Mouse (Mus musculus): Measurements from ENCODE around the gene Kcnd2. TPM values are rescaled to one million over a fixed set of nuclear protein-coding genes. Genes with fewer than 3 reads are reported as not detected.

The Kcnd2 gene
- polyA plus RNA-seq, 1 experiment from 2014 or later, result 0.57 TPM

DNA sequence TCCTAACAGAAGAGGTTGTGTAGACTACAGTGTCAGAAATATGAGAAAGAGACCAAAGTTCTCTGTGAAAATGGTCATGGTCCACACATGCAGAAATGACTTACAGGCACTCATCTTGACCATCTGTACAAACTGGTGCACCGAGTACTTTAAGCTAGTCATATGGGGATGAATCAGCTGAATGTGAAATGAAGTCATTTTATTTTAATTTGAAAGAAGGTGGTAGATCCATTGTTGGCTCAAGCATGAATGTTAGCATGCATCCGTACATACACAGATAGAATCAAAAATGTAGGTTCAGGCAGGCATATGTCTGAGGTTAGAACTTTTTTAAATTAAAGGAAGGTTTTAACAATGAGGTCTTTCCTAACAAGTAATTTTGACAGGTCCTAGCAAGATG is 273.2 kb downstream of the Kcnd2 start:
- H3K9ac ChIP-seq (ENCODE audit: low read length), result no peak overlapping the region
- H3K4me1 ChIP-seq (ENCODE audit: control insufficient read depth, insufficient read depth, low read length), result no peaks in the 10 kb centered on the region
- 85% methylated on average over 2 of the region's 2 CpGs for WGBS

DNA sequence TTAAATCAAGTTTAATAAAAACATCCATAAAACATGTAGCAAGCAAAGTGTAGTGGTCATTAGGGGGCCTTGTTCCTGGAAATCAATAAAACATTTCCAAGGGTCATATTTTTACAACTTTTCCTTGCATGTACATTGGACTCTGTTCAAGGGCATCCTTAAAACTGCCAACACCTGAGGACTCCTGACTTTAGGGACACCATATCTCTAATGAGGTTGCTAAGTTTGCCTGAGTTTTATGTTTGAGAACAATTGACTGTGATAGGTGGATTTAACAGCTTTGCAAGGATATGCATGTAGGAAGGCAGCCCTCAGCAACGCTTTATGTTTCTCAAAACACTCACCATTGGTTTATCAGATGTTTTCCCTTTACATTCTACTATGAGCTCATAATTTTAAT is 287.6 kb downstream of the Kcnd2 start:
- H3K4me3 ChIP-seq (replicated peaks; ENCODE audit: low read length), result no peak overlapping the region
- H3K27ac ChIP-seq (ENCODE audit: low read length), result no peak overlapping the region
- H3K9ac ChIP-seq (ENCODE audit: low read length), result no peak overlapping the region
- no peaks in the 10 kb centered on the region for H3K9me3 ChIP-seq (replicated peaks; ENCODE audit: control insufficient read depth, low read length)
- no peak overlapping the region for H3K4me2 ChIP-seq (ENCODE audit: low read depth, low read length)
- H3K36me3 ChIP-seq (ENCODE audit: control insufficient read depth, insufficient read depth, low read length), result no peaks in the 10 kb centered on the region
- no peaks in the 10 kb centered on the region for H3K27me3 ChIP-seq (ENCODE audit: control insufficient read depth, insufficient read depth, low read length)
- 81% methylated on average over 1 of the region's 1 CpGs for WGBS
- no peak for ATAC-seq (ENCODE audit: insufficient read depth, low FRiP score)
- H3K4me1 ChIP-seq (ENCODE audit: control insufficient read depth, insufficient read depth, low read length), result no peaks in the 10 kb centered on the region

More for the DNA sequence above, 273.2 kb downstream of the Kcnd2 start:
- no peak for ATAC-seq (ENCODE audit: insufficient read depth, low FRiP score)
- no peaks in the 10 kb centered on the region for H3K36me3 ChIP-seq (ENCODE audit: control insufficient read depth, insufficient read depth, low read length)
- H3K4me3 ChIP-seq (replicated peaks; ENCODE audit: low read length), result no peak overlapping the region
- no peak overlapping the region for H3K27ac ChIP-seq (ENCODE audit: low read length)
- no peaks in the 10 kb centered on the region for H3K9me3 ChIP-seq (replicated peaks; ENCODE audit: control insufficient read depth, low read length)
- no peak overlapping the region for H3K4me2 ChIP-seq (ENCODE audit: low read depth, low read length)
- no peaks in the 10 kb centered on the region for H3K27me3 ChIP-seq (ENCODE audit: control insufficient read depth, insufficient read depth, low read length)

- Histone ChIP-seq H3K4me3 (replicated peaks; ENCODE audit: low read length) (no peak overlapping the region), H3K9me3 (replicated peaks; ENCODE audit: control insufficient read depth, low read length) (no peaks in the 10 kb centered on the region), H3K9ac (ENCODE audit: low read length) (no peak overlapping the region), H3K27me3 (ENCODE audit: control insufficient read depth, insufficient read depth, low read length) (no peaks in the 10 kb centered on the region), H3K27ac (ENCODE audit: low read length) (no peak overlapping the region), H3K36me3 (ENCODE audit: control insufficient read depth, insufficient read depth, low read length) (no peaks in the 10 kb centered on the region), H3K4me2 (ENCODE audit: low read depth, low read length) (no peak overlapping the region), H3K4me1 (ENCODE audit: control insufficient read depth, insufficient read depth, low read length) (no peaks in the 10 kb centered on the region)
- no peak for ATAC-seq (ENCODE audit: insufficient read depth, low FRiP score)
- 63% methylated on average over 3 of the region's 3 CpGs for WGBS
Measured at GRCm38 (mm10) chr6:21510621-21511239, 295.4 kb downstream of the Kcnd2 start.

DNA sequence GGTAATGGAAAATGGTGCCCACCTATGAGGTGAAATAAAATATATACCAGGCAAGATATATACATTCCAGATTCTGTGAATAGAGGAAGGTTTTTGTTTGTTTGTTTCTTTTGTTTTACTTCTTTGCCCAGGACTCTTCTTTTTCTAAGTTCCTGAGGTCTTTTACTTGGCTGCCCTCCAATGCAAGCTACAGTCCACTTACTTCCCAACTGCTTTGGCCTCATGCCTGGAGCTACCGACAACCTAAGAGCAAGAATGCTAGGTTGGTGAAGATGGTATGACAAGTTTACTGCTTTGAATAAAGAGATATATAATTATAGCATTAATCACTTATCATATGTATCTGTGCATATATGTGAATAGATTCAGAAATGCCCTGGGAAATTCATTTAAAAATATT is 305.0 kb downstream of the Kcnd2 start:
- H3K9me3 ChIP-seq (replicated peaks; ENCODE audit: control insufficient read depth, low read length), result no peaks in the 10 kb centered on the region
- H3K9ac ChIP-seq (ENCODE audit: low read length), result no peak overlapping the region
- no peak overlapping the region for H3K4me2 ChIP-seq (ENCODE audit: low read depth, low read length)
- 42% methylated on average over 1 of the region's 1 CpGs for WGBS
- H3K36me3 ChIP-seq (ENCODE audit: control insufficient read depth, insufficient read depth, low read length), result no peaks in the 10 kb centered on the region
- no peak overlapping the region for H3K4me3 ChIP-seq (replicated peaks; ENCODE audit: low read length)
- H3K27ac ChIP-seq (ENCODE audit: low read length), result no peak overlapping the region
- ATAC-seq (ENCODE audit: insufficient read depth, low FRiP score), result no peak
- H3K4me1 ChIP-seq (ENCODE audit: control insufficient read depth, insufficient read depth, low read length), result no peaks in the 10 kb centered on the region
- H3K27me3 ChIP-seq (ENCODE audit: control insufficient read depth, insufficient read depth, low read length), result no peaks in the 10 kb centered on the region

DNA sequence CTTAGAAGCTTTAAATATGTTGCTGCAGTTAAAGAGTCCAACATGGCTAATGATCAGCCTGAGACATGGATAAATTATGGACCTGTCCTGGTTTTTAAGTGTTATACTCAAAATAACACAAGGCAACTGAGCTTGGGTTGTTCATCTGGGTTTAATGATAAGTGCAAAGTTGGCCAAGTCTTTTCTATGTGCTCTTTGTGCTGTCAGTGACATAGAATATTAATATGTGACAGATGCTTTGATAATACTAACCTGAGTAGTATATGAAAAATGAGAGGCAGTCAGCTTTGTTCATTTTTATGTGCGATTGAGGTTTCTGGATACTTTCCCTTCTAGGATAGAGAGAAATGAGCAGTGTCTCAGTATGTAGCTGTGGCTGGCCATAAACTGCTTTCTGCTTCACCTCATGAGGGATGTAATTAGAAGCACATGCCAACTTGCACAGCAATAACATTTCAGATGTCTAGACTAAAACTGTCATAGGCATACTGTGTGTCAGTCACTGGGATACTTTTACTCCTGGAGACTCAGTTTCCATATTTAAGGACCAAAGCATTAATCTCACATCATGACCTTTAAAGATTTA is 312.3 kb downstream of the Kcnd2 start:
- Histone ChIP-seq H3K4me1 (ENCODE audit: control insufficient read depth, insufficient read depth, low read length) (no peaks in the 10 kb centered on the region), H3K9ac (ENCODE audit: low read length) (no peak overlapping the region), H3K4me2 (ENCODE audit: low read depth, low read length) (no peak overlapping the region), H3K27ac (ENCODE audit: low read length) (no peak overlapping the region), H3K4me3 (replicated peaks; ENCODE audit: low read length) (no peak overlapping the region), H3K9me3 (replicated peaks; ENCODE audit: control insufficient read depth, low read length) (no peaks in the 10 kb centered on the region), H3K27me3 (ENCODE audit: control insufficient read depth, insufficient read depth, low read length) (no peaks in the 10 kb centered on the region), H3K36me3 (ENCODE audit: control insufficient read depth, insufficient read depth, low read length) (no peaks in the 10 kb centered on the region)
- WGBS, result 76% methylated on average over 1 of the region's 1 CpGs
- no peak for ATAC-seq (ENCODE audit: insufficient read depth, low FRiP score)

- no peak for ATAC-seq (ENCODE audit: insufficient read depth, low FRiP score)
- no peak overlapping the region for H3K27ac ChIP-seq (ENCODE audit: low read length)
- no peaks in the 10 kb centered on the region for H3K36me3 ChIP-seq (ENCODE audit: control insufficient read depth, insufficient read depth, low read length)
- H3K9ac ChIP-seq (ENCODE audit: low read length), result no peak overlapping the region
- H3K4me3 ChIP-seq (replicated peaks; ENCODE audit: low read length), result no peak overlapping the region
- no peak overlapping the region for H3K4me2 ChIP-seq (ENCODE audit: low read depth, low read length)
- H3K27me3 ChIP-seq (ENCODE audit: control insufficient read depth, insufficient read depth, low read length), result no peaks in the 10 kb centered on the region
- WGBS, result 61% methylated on average over 2 of the region's 2 CpGs
- no peaks in the 10 kb centered on the region for H3K4me1 ChIP-seq (ENCODE audit: control insufficient read depth, insufficient read depth, low read length)
- no peaks in the 10 kb centered on the region for H3K9me3 ChIP-seq (replicated peaks; ENCODE audit: control insufficient read depth, low read length)
Measured at GRCm38 (mm10) chr6:21534009-21534408, 318.7 kb downstream of the Kcnd2 start.

GRCm38 (mm10) chr6:21534820-21535219 is 319.5 kb downstream of the Kcnd2 start:
- 31% methylated on average over 1 of the region's 1 CpGs for WGBS
- Histone ChIP-seq H3K9me3 (replicated peaks; ENCODE audit: control insufficient read depth, low read length) (no peaks in the 10 kb centered on the region), H3K27me3 (ENCODE audit: control insufficient read depth, insufficient read depth, low read length) (no peaks in the 10 kb centered on the region), H3K4me2 (ENCODE audit: low read depth, low read length) (no peak overlapping the region), H3K36me3 (ENCODE audit: control insufficient read depth, insufficient read depth, low read length) (no peaks in the 10 kb centered on the region), H3K9ac (ENCODE audit: low read length) (no peak overlapping the region), H3K4me3 (replicated peaks; ENCODE audit: low read length) (no peak overlapping the region), H3K4me1 (ENCODE audit: control insufficient read depth, insufficient read depth, low read length) (no peaks in the 10 kb centered on the region), H3K27ac (ENCODE audit: low read length) (no peak overlapping the region)
- no peak for ATAC-seq (ENCODE audit: insufficient read depth, low FRiP score)

DNA sequence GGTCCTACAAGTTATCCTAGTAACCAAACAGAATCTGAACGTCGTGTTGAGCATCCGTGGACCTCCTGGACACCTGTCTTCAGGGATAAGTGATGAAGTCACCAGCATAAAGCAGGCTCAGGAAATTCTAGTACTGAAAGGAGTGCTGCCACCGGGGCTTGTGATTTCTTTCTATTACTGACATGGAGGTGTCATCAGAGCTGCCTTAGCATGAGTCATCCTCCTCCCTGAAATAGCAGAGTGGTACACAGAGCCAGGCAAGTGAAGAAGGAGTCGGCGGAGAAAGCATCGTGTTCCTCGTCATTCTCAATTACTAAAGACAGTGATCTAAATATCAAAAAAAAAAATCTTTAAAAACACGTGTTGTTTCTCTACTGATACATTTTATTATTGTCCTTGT is 336.2 kb downstream of the Kcnd2 start:
- Histone ChIP-seq H3K4me3 (replicated peaks; ENCODE audit: low read length) (no peak overlapping the region), H3K9ac (ENCODE audit: low read length) (no peak overlapping the region), H3K9me3 (replicated peaks; ENCODE audit: control insufficient read depth, low read length) (no peaks in the 10 kb centered on the region), H3K4me2 (ENCODE audit: low read depth, low read length) (no peak overlapping the region), H3K4me1 (ENCODE audit: control insufficient read depth, insufficient read depth, low read length) (no peaks in the 10 kb centered on the region), H3K36me3 (ENCODE audit: control insufficient read depth, insufficient read depth, low read length) (no peaks in the 10 kb centered on the region), H3K27ac (ENCODE audit: low read length) (no peak overlapping the region), H3K27me3 (ENCODE audit: control insufficient read depth, insufficient read depth, low read length) (no peaks in the 10 kb centered on the region)
- 82% methylated on average over 9 of the region's 9 CpGs for WGBS
- ATAC-seq (ENCODE audit: insufficient read depth, low FRiP score), result no peak

DNA sequence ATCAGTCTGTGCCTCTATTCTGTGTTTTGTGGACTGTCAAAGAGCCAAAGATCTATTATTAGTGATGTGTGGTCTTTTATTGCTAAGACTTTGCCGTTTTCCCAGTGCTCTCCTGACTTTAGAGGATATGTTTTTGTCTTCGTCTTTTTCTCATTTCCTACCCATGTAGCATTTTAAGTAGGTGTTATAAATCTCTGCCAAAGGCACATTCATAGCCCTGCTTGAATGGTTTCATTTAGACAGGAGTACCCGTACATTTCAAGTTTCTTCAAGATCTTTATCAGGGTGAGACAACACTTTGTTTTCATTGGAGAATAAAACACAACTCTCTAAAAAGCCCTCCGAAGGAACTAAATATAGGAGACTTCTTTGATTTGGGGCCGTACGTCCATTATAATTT is 355.7 kb downstream of the Kcnd2 start:
- WGBS, result 57% methylated on average over 6 of the region's 6 CpGs
- Histone ChIP-seq H3K4me3 (replicated peaks; ENCODE audit: low read length) (no peak overlapping the region), H3K9ac (ENCODE audit: low read length) (no peak overlapping the region), H3K9me3 (replicated peaks; ENCODE audit: control insufficient read depth, low read length) (no peaks in the 10 kb centered on the region), H3K4me2 (ENCODE audit: low read depth, low read length) (no peak overlapping the region), H3K27ac (ENCODE audit: low read length) (no peak overlapping the region), H3K27me3 (ENCODE audit: control insufficient read depth, insufficient read depth, low read length) (no peaks in the 10 kb centered on the region), H3K4me1 (ENCODE audit: control insufficient read depth, insufficient read depth, low read length) (no peaks in the 10 kb centered on the region), H3K36me3 (ENCODE audit: control insufficient read depth, insufficient read depth, low read length) (no peaks in the 10 kb centered on the region)
- no peak for ATAC-seq (ENCODE audit: insufficient read depth, low FRiP score)

Data from stomach, embryonic 16.5 days (tissue).